Mouse (Mus musculus): ENCODE measurements around the gene Josd1. TPM values are rescaled to one million over a fixed set of nuclear protein-coding genes. Genes with fewer than 3 reads are reported as not detected.

Gene Josd1
- polyA plus RNA-seq, 1 experiment from 2014 or later = 26.1 TPM

GRCm38 (mm10) chr15:79720267-79720666, 32.5 kb upstream of the Josd1 start:
- 86% methylated on average over 8 of the region's 8 CpGs for WGBS
- peaks cover 13% of the 10 kb centered on the region for H3K4me1 ChIP-seq
- H3K36me3 ChIP-seq = peaks cover 85% of the 10 kb centered on the region
- no peak overlapping the region for H3K9ac ChIP-seq
- no peaks in the 10 kb centered on the region for H3K9me3 ChIP-seq
- no peak for ATAC-seq (ENCODE audit: insufficient number of reproducible peaks, insufficient read depth, low FRiP score, low TSS enrichment, low read depth)
- no peak overlapping the region for H3K4me2 ChIP-seq
- no peak overlapping the region for H3K4me3 ChIP-seq
- H3K27me3 ChIP-seq = no peaks in the 10 kb centered on the region
- H3K27ac ChIP-seq = no peak overlapping the region

- ATAC-seq (ENCODE audit: insufficient number of reproducible peaks, insufficient read depth, low FRiP score, low TSS enrichment, low read depth) = no peak
- 96% methylated on average over 6 of the region's 6 CpGs for WGBS
- Histone ChIP-seq H3K9ac (no peak overlapping the region), H3K27me3 (no peaks in the 10 kb centered on the region), H3K4me1 (peaks cover 10% of the 10 kb centered on the region), H3K9me3 (no peaks in the 10 kb centered on the region), H3K36me3 (peaks cover 95% of the 10 kb centered on the region), H3K4me3 (no peak overlapping the region), H3K4me2 (no peak overlapping the region), H3K27ac (no peak overlapping the region)
These were observed 29.0 kb upstream of the Josd1 start for GRCm38 (mm10) chr15:79716710-79717109.

GRCm38 (mm10) chr15:79715646-79716045, 27.9 kb upstream of the Josd1 start:
- Histone ChIP-seq H3K4me2 (no peak overlapping the region), H3K27me3 (no peaks in the 10 kb centered on the region), H3K4me1 (peaks cover under 1% of the 10 kb centered on the region; the same call in 1 of the 2 replicates), H3K36me3 (peaks cover 97% of the 10 kb centered on the region), H3K9ac (no peak overlapping the region), H3K27ac (no peak overlapping the region), H3K4me3 (no peak overlapping the region), H3K9me3 (no peaks in the 10 kb centered on the region)
- WGBS = 96% methylated on average over 7 of the region's 7 CpGs
- ATAC-seq (ENCODE audit: insufficient number of reproducible peaks, insufficient read depth, low FRiP score, low TSS enrichment, low read depth) = no peak

GRCm38 (mm10) chr15:79708229-79708822, 20.6 kb upstream of the Josd1 start:
- H3K36me3 ChIP-seq = peaks cover 69% of the 10 kb centered on the region

GRCm38 (mm10) chr15:79706603-79707214, 19.0 kb upstream of the Josd1 start:
- H3K4me3 ChIP-seq = no peak overlapping the region
- H3K36me3 ChIP-seq = peaks cover 53% of the 10 kb centered on the region
- no peaks in the 10 kb centered on the region for H3K27me3 ChIP-seq
- H3K4me2 ChIP-seq = no peak overlapping the region
- ATAC-seq (ENCODE audit: insufficient number of reproducible peaks, insufficient read depth, low FRiP score, low TSS enrichment, low read depth) = no peak
- 86% methylated on average over 17 of the region's 17 CpGs for WGBS
- no peaks in the 10 kb centered on the region for H3K9me3 ChIP-seq
- no peak overlapping the region for H3K9ac ChIP-seq
- H3K4me1 ChIP-seq = no peaks in the 10 kb centered on the region
- no peak overlapping the region for H3K27ac ChIP-seq

More at GRCm38 (mm10) chr15:79708229-79708822, 20.6 kb upstream of the Josd1 start:
- H3K27me3 ChIP-seq = no peaks in the 10 kb centered on the region
- H3K4me3 ChIP-seq = no peak overlapping the region
- no peaks in the 10 kb centered on the region for H3K9me3 ChIP-seq
- 84% methylated on average over 5 of the region's 5 CpGs for WGBS
- ATAC-seq (ENCODE audit: insufficient number of reproducible peaks, insufficient read depth, low FRiP score, low TSS enrichment, low read depth) = no peak
- H3K4me2 ChIP-seq = no peak overlapping the region
- no peaks in the 10 kb centered on the region for H3K4me1 ChIP-seq
- no peak overlapping the region for H3K27ac ChIP-seq
- no peak overlapping the region for H3K9ac ChIP-seq

GRCm38 (mm10) chr15:79697558-79698187, 10.0 kb upstream of the Josd1 start:
- peaks cover 36% of the 10 kb centered on the region for H3K36me3 ChIP-seq
- H3K4me2 ChIP-seq = no peak overlapping the region
- WGBS = 85% methylated on average over 9 of the region's 9 CpGs
- no peaks in the 10 kb centered on the region for H3K9me3 ChIP-seq
- no peak overlapping the region for H3K4me3 ChIP-seq
- H3K27ac ChIP-seq = no peak overlapping the region
- peaks cover 9% of the 10 kb centered on the region for H3K4me1 ChIP-seq
- H3K9ac ChIP-seq = 0 out of 2 replicates have a peak overlapping the region, but pooled peaks have one; percentile 40
- ATAC-seq (ENCODE audit: insufficient number of reproducible peaks, insufficient read depth, low FRiP score, low TSS enrichment, low read depth) = no peak
- no peaks in the 10 kb centered on the region for H3K27me3 ChIP-seq

- Histone ChIP-seq H3K36me3 (peaks cover 36% of the 10 kb centered on the region), H3K27me3 (no peaks in the 10 kb centered on the region), H3K4me2 (no peak overlapping the region), H3K9me3 (no peaks in the 10 kb centered on the region), H3K4me3 (no peak overlapping the region), H3K9ac (0 out of 2 replicates have a peak overlapping the region, but pooled peaks have one; percentile 40), H3K27ac (no peak overlapping the region), H3K4me1 (peaks cover 16% of the 10 kb centered on the region)
- ATAC-seq (ENCODE audit: insufficient number of reproducible peaks, insufficient read depth, low FRiP score, low TSS enrichment, low read depth) = no peak
- WGBS = 82% methylated on average over 6 of the region's 6 CpGs
These were observed 9.3 kb upstream of the Josd1 start for GRCm38 (mm10) chr15:79697011-79697410.

GRCm38 (mm10) chr15:79696508-79696907, 8.8 kb upstream of the Josd1 start:
- no peaks in the 10 kb centered on the region for H3K9me3 ChIP-seq
- H3K9ac ChIP-seq = no peak overlapping the region
- no peak overlapping the region for H3K4me2 ChIP-seq
- 80% methylated on average over 2 of the region's 2 CpGs for WGBS
- no peak for ATAC-seq (ENCODE audit: insufficient number of reproducible peaks, insufficient read depth, low FRiP score, low TSS enrichment, low read depth)
- H3K4me1 ChIP-seq = peaks cover 20% of the 10 kb centered on the region
- H3K27ac ChIP-seq = no peak overlapping the region
- H3K36me3 ChIP-seq = peaks cover 36% of the 10 kb centered on the region
- no peak overlapping the region for H3K4me3 ChIP-seq
- no peaks in the 10 kb centered on the region for H3K27me3 ChIP-seq

- Histone ChIP-seq H3K9me3 (no peaks in the 10 kb centered on the region), H3K4me1 (peaks cover 20% of the 10 kb centered on the region), H3K36me3 (peaks cover 36% of the 10 kb centered on the region), H3K27ac (no peak overlapping the region), H3K4me2 (no peak overlapping the region), H3K27me3 (no peaks in the 10 kb centered on the region), H3K9ac (no peak overlapping the region), H3K4me3 (no peak overlapping the region)
- ATAC-seq (ENCODE audit: insufficient number of reproducible peaks, insufficient read depth, low FRiP score, low TSS enrichment, low read depth) = no peak
- 69% methylated on average over 3 of the region's 3 CpGs for WGBS
These were observed 7.8 kb upstream of the Josd1 start for GRCm38 (mm10) chr15:79695516-79695915.

- ATAC-seq (ENCODE audit: insufficient number of reproducible peaks, insufficient read depth, low FRiP score, low TSS enrichment, low read depth) = no peak
- Histone ChIP-seq H3K9ac (no peak overlapping the region), H3K27ac (no peak overlapping the region), H3K27me3 (no peaks in the 10 kb centered on the region), H3K4me1 (peaks cover 27% of the 10 kb centered on the region), H3K4me2 (no peak overlapping the region), H3K9me3 (no peaks in the 10 kb centered on the region), H3K36me3 (peaks cover 35% of the 10 kb centered on the region), H3K4me3 (no peak overlapping the region)
- 88% methylated on average over 4 of the region's 4 CpGs for WGBS
These were observed 6.8 kb upstream of the Josd1 start for GRCm38 (mm10) chr15:79694512-79694911.

GRCm38 (mm10) chr15:79693740-79694139, 6.0 kb upstream of the Josd1 start:
- H3K27ac ChIP-seq = no peak overlapping the region; the same call in 1 of the 2 replicates
- no peak for ATAC-seq (ENCODE audit: insufficient number of reproducible peaks, insufficient read depth, low FRiP score, low TSS enrichment, low read depth)
- WGBS = 83% methylated on average over 11 of the region's 11 CpGs
- H3K9me3 ChIP-seq = no peaks in the 10 kb centered on the region
- H3K4me1 ChIP-seq = peaks cover 27% of the 10 kb centered on the region
- H3K4me3 ChIP-seq = no peak overlapping the region
- H3K27me3 ChIP-seq = no peaks in the 10 kb centered on the region
- H3K9ac ChIP-seq = no peak overlapping the region
- H3K4me2 ChIP-seq = no peak overlapping the region
- peaks cover 29% of the 10 kb centered on the region for H3K36me3 ChIP-seq

- peaks cover 28% of the 10 kb centered on the region for H3K36me3 ChIP-seq
- no peak overlapping the region; the same call in 1 of the 2 replicates for H3K4me3 ChIP-seq
- H3K27ac ChIP-seq = no peak overlapping the region
- ATAC-seq (ENCODE audit: insufficient number of reproducible peaks, insufficient read depth, low FRiP score, low TSS enrichment, low read depth) = no peak
- H3K4me2 ChIP-seq = peak overlapping the region; percentile 86
- no peaks in the 10 kb centered on the region for H3K9me3 ChIP-seq
- H3K27me3 ChIP-seq = no peaks in the 10 kb centered on the region
- 56% methylated on average over 5 of the region's 5 CpGs for WGBS
- peaks cover 33% of the 10 kb centered on the region for H3K4me1 ChIP-seq
- 0 out of 2 replicates have a peak overlapping the region, but pooled peaks have one; percentile 1 for H3K9ac ChIP-seq
These were observed 4.6 kb upstream of the Josd1 start for GRCm38 (mm10) chr15:79692334-79692733.

Data from embryonic facial prominence, embryonic 13.5 days (tissue).